Mouse (Mus musculus) thymus, postnatal 0 days (tissue): ENCODE measurements at regions not wholly inside any gene's neighbourhood (a gene's known extent, or its start where the extent isn't known, plus 50 kb on each side); places are given as distances from the start of the nearest gene placed in this dataset.

ENCODE experiments used
- DNase-seq: peaks from one replicate; pipeline ENCODE4 v3.0.0-alpha.2; 2015; ENCODE audit warnings: low spot score

- DNase-seq, result no peak
Observed at GRCm38 (mm10) chr17:62415152-62415551, 466.0 kb downstream of the Efna5 start.

GRCm38 (mm10) chr17:62412666-62413180, 468.4 kb downstream of the Efna5 start:
- no peak for DNase-seq

DNA sequence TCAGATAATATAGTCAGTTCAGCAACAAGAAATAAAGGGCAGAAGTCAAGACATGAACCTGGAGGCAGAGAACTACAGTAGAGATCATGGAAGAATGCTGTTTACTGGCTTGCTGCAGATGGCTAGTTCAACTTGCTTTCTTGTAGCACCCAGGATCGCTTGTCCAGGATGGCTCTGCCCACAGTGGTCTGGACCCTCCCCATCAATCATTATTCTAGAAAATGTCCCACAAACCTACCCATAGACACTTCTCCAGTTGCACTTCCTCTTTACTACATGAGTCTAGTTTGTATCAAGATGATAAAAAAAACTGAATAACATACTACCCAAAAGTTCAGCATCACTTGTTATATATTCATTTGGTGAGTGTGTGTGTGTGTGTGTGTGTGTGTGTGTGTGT, 477.4 kb downstream of the Efna5 start:
- no peak for DNase-seq

- DNase-seq, result no peak
Observed at GRCm38 (mm10) chr17:62393355-62394006, 487.6 kb downstream of the Efna5 start.

DNA sequence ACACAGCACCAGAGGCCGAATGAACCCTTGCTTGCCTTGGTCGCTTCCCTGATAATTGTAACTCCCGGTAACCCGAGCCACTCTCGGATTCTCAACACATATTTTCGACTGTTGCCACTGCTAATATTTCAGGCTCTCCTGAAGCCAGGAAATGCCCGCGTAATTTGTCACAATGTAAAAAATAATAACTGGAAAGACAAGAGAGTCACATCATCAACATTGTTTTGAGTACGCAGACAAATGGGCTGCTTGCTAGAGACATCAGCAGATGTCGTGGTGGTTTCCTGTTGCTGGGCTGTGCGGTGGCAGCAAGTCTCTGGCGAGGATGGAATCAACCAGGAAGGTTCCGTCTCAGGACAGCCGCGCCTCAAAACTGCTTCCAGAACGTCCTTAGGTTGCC, 497.1 kb downstream of the Efna5 start:
- DNase-seq, result no peak

DNA sequence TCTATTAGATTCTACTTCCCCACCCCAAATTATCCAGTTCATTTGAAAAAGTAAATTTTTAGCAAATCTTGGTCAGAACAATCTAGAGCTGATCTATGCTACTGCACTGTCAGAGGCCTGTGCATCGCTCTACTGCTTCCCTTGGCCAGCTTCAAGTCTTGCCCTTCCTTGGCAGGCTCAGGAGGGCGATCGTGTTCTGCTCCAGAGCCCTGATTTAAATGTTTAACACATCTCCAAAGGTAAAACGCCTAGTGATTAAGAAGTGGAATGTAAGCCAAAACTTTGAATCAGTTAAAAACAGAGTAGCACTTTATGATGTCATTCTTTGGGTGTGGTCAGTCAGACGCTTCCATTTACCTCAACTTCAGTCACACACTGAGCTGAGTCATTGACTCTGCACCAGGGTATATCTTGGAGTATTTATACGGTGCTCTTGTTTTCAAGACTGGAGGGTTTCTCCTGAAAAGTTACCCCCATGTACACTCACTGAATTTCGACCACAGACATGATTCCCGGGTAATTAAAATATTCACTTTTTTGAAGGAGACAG, 502.2 kb downstream of the Efna5 start:
- DNase-seq, result no peak

GRCm38 (mm10) chr17:62369100-62369499, 512.0 kb downstream of the Efna5 start:
- DNase-seq, result no peak

- DNase-seq, result no peak
Observed at GRCm38 (mm10) chr17:62367937-62368336, 513.2 kb downstream of the Efna5 start.

DNA sequence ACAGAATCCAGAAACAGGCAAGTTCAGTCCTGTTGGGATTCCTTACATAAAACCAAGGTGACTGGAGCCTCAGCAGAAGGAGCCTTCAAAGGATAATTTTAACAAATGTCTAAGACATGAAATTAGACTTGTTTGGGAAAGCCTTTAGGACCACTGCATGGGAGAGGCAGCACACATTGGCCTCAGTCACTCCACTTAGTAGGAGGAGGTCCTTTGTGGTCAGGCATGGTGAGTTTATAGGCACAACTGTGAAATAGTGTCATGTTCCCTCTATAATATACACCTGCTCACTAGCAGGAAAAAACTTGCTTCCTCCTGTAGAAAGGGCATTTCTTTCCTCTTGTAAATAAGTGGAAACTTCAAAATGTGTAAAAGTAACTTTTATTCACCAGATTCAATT, 522.8 kb downstream of the Efna5 start:
- no peak for DNase-seq

DNA sequence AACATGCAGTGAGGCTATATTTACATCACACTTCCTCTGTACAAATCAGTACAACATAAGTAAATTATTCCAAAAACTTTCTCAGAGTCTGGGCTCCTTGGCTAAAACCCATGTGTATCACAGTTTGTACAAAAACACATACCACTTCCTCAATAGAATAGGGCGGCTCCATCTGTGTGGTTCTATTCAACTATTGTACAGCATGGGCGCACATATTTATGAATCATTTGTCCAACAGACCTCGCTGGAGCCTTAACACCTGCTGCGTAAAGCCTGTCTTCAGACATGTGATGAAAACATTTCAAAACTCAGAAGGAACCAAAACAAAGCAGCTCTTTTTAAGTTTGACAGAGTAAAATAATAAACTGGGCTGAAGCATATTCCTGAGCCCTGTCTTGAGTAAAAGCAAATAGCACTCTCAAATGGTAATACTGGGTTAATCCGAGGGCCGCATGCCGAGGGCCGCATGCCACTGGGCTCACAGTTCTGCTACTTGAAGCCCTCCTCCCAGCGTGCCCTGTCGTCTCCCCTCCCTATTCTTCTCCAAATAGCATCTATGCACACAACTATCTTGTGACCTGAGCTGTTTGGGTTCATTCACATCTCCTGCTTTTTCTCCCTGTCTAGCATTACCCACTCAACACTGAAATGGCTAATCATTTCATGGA, 543.1 kb downstream of the Efna5 start:
- no peak for DNase-seq

- no peak for DNase-seq
Observed at GRCm38 (mm10) chr17:62330226-62330625, 550.9 kb downstream of the Efna5 start.

DNA sequence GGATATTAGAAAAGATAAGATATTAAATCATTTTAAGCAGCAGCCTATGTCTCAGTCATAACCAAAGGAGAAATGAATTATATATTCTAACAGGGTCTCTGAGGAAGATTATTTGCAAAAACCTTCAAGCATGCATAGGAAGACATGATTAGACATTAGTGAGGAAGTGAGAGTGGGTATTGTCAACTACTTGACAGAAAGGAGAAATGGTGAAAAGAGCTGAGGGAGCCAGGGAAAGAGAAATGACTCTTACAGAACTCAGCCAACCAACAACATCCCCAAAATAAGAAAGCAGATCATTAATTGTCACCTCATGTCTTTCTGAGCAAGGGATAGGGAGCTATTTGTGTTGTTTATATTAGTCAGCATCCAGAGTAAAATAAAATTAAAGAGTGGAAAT, 554.3 kb downstream of the Efna5 start:
- no peak for DNase-seq

- no peak for DNase-seq
Observed at GRCm38 (mm10) chr17:62319033-62319432, 562.1 kb downstream of the Efna5 start.

- DNase-seq, result no peak
Observed at GRCm38 (mm10) chr17:62310059-62310458, 571.1 kb downstream of the Efna5 start.

DNA sequence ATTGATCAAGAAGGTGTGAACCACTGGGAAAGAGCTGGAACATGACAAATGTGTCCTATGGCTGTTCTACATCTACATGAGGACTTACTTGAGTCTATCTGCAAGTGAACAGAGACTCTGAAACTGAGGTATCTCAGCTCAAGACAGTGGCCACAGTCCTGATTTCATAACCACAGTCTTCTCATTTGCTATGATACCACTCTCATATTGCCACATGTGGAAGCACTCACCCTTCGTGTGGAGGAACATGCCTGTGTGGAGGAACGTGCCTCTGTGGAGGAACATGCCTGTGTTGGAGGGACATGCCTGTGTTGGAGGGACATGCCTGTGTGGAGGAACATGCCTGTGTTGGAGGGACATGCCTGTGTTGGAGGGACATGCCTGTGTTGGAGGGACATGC, 574.0 kb downstream of the Efna5 start:
- DNase-seq, result no peak

DNA sequence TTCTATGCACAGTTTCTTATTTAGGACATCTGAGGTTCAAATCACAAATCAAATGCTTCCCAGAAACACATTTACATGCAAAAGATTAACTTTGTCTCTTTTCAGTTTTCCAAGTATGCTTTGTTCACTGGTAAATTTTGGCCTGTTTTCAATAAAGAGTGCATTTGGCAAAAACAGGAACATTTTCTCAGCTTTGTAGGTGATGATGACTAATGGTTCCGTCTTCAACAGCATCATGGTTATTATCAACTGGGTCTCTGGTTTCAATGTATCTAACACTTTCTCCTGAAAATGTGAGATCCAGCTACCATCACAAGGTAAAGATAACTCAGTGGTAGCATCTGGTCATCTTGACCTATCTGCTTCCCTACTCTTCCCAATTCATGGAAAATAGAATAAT, 574.6 kb downstream of the Efna5 start:
- DNase-seq, result no peak

DNA sequence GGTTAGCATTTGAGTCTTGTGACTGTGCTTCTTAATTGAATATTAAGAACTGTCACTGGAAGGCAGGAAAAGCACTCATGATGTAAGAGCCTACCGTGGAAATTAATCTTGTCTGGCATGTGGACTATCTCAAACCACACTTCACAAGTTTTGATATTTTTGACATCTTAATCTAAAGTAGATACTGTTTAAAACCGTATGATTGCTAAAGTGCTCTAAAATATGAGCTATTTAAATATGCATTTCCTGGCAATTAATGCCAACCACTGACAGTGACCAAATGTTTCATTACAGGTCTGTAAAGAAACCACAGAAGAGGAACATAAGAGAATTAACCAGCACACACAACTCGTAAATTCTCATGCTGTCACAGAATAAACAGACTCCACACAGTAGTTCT, 576.0 kb downstream of the Efna5 start:
- no peak for DNase-seq

DNA sequence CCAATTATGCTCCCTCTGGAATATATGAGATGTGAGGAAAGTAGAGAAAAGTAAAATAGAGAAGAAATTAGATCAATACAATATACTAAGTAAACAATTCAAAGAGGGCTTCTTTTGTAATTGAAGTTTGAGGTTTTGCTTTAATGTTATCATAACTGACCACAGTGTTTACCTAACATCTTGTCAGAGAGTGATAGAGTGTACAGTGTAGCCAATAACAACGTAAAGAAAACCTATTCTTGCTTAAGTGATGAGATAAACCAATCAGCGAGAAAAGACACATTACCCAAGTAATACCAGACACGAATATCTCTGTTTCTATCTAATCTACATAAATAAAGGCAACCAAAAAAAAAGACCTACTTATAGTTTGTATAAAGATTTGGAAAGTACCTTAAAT, 577.0 kb downstream of the Efna5 start:
- DNase-seq, result no peak

GRCm38 (mm10) chr17:62299875-62300274, 581.2 kb downstream of the Efna5 start:
- no peak for DNase-seq

GRCm38 (mm10) chr17:62297393-62298060, 583.6 kb downstream of the Efna5 start:
- DNase-seq, result no peak

DNA sequence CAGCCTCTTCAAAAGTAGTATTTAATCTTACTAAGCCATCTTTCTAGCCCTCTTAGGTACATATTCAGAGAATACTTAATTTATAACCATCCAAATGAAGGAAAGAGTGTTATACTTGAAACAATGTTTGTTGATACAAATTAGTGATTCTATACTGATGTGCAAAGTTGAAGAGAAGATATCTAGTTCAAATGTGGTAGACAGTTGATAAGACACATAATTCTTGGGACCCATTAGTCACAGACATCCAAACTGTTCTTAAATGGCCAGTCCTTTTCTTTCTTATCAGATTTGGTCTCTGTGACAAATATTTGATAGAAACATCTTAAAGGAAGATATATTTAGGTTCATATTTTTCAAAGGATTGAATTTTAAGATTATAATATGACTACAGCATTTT, 585.7 kb downstream of the Efna5 start:
- no peak for DNase-seq

GRCm38 (mm10) chr17:62292703-62293102, 588.4 kb downstream of the Efna5 start:
- DNase-seq, result no peak
